Mouse (Mus musculus) bone marrow, adult 2 months (tissue): ENCODE measurements around the gene Olfr56.

ENCODE experiments used
- CTCF ChIP-seq: fragments of 200-500 bp; IDR thresholded peaks from 2 replicates; pipeline ENCODE4 v1.5.1; 2011; ENCODE audit warnings: low read length, control low read depth; ENCODE audit not compliant: control insufficient read depth, insufficient read depth
- POLR2A ChIP-seq: fragments of 200-500 bp; IDR thresholded peaks from 2 replicates; pipeline ENCODE4 v1.6.1; 2011; ENCODE audit warnings: low read depth, mild to moderate bottlenecking, control low read depth, low read length, borderline replicate concordance; ENCODE audit not compliant: control insufficient read depth

GRCm38 (mm10) chr11:49089735-49090507 lies 111.2 kb downstream of the Olfr56 start:
- TF ChIP-seq POLR2A (no peak), CTCF (no peak)
